Mouse (Mus musculus) heart, embryonic 11.5 days (tissue): ENCODE data around the gene Ythdf1. TPM values are rescaled to one million over a fixed set of nuclear protein-coding genes. Genes with fewer than 3 reads are reported as not detected.

ENCODE experiments used
- ATAC-seq: fragments of 200-750 bp; cut with Nextera tagmentation; replicated peaks from 2 replicates; pipeline ENCODE4 v1.8.0; 2017; ENCODE audit warnings: moderate library complexity; ENCODE audit not compliant: insufficient number of reproducible peaks, low FRiP score, low TSS enrichment
- H3K27ac ChIP-seq: fragments of 300-500 bp; sonication (generic); 2 replicates; pipeline ENCODE4 v1.5.1; 2014; ENCODE audit warnings: mild to moderate bottlenecking, low read depth, low read length
- H3K27me3 ChIP-seq: fragments of 300-500 bp; sonication (generic); 2 replicates; pipeline ENCODE4 v1.6.1; 2014; ENCODE audit warnings: mild to moderate bottlenecking, low read length, mixed read lengths; ENCODE audit not compliant: control insufficient read depth, insufficient read depth
- H3K36me3 ChIP-seq: fragments of 300-500 bp; sonication (generic); 2 replicates; pipeline ENCODE4 v1.6.1; 2014; ENCODE audit warnings: mild to moderate bottlenecking, low read length, moderate library complexity, mixed read lengths; ENCODE audit not compliant: control insufficient read depth, insufficient read depth
- H3K4me1 ChIP-seq: fragments of 300-500 bp; sonication (generic); 2 replicates; pipeline ENCODE4 v1.6.1; 2014; ENCODE audit warnings: low read length; ENCODE audit not compliant: control insufficient read depth, insufficient read depth
- H3K4me2 ChIP-seq: fragments of 300-500 bp; sonication (generic); 2 replicates; pipeline ENCODE4 v1.6.1; 2014; ENCODE audit warnings: mild to moderate bottlenecking, moderate library complexity
- H3K4me3 ChIP-seq: fragments of 300-500 bp; sonication (generic); 2 replicates; pipeline ENCODE4 v1.5.1; 2014; ENCODE audit warnings: low read depth, low read length
- H3K9ac ChIP-seq: fragments of 300-500 bp; sonication (generic); 2 replicates; pipeline ENCODE4 v1.6.1; 2014; ENCODE audit warnings: mild to moderate bottlenecking, low read depth, low read length, moderate library complexity
- H3K9me3 ChIP-seq: fragments of 300-500 bp; sonication (generic); replicated peaks from 2 replicates; pipeline ENCODE4 v1.6.1; 2016; ENCODE audit warnings: low read length; ENCODE audit not compliant: control insufficient read depth
- whole genome bisulfite sequencing: fragments of 180-500 bp; shearing (Covaris S2); extraction: QIAGEN DNeasy Blood & Tissue Kit; methylation state at CpG from one replicate; pipeline ENCODE4 v1.1.7; 2014; ENCODE audit not compliant: insufficient replicate concordance; 5-methylcytosine and 5-hydroxymethylcytosine counted together
- polyA plus RNA-seq: library from polyadenylated mRNA; unstranded; fragments of >200 nt; fragmentation: Nextera tagmentation; extraction: Ambion mirVana; gene quantifications from 2 replicates; pipeline ENCODE4 v1.2.1, GENCODE M21; 2014

Gene Ythdf1
- polyA plus RNA-seq, 1 experiment from 2014 or later = 39.8 TPM

- 13% methylated on average over 9 of the region's 9 CpGs for WGBS
- no peak overlapping the region for H3K4me3 ChIP-seq
Measured at GRCm38 (mm10) chr2:180891835-180892323, 28.9 kb downstream of the Ythdf1 start.

GRCm38 (mm10) chr2:180891075-180891834 lies 29.5 kb downstream of the Ythdf1 start:
- Histone ChIP-seq H3K27ac (no peak overlapping the region), H3K4me2 (0 out of 2 replicates have a peak overlapping the region, but pooled peaks have one; percentile 11), H3K36me3 (no peaks in the 10 kb centered on the region), H3K9me3 (no peaks in the 10 kb centered on the region), H3K9ac (no peak overlapping the region), H3K4me1 (peaks cover 14% of the 10 kb centered on the region), H3K4me3 (no peak overlapping the region), H3K27me3 (peaks cover 93% of the 10 kb centered on the region)
- WGBS = 2% methylated on average over 37 of the region's 37 CpGs
- ATAC-seq = no peak

More at GRCm38 (mm10) chr2:180891835-180892323, 28.9 kb downstream of the Ythdf1 start:
- peaks cover 96% of the 10 kb centered on the region for H3K27me3 ChIP-seq
- H3K9me3 ChIP-seq = no peaks in the 10 kb centered on the region
- no peak overlapping the region for H3K4me2 ChIP-seq
- no peak overlapping the region for H3K27ac ChIP-seq
- H3K4me1 ChIP-seq = peaks cover 14% of the 10 kb centered on the region
- no peak for ATAC-seq
- no peak overlapping the region for H3K9ac ChIP-seq
- H3K36me3 ChIP-seq = no peaks in the 10 kb centered on the region

- H3K9me3 ChIP-seq = no peaks in the 10 kb centered on the region
- 1% methylated on average over 28 of the region's 29 CpGs for WGBS
- peaks cover 14% of the 10 kb centered on the region for H3K4me1 ChIP-seq
- H3K4me3 ChIP-seq = no peak overlapping the region
- no peak for ATAC-seq
- H3K9ac ChIP-seq = no peak overlapping the region
- H3K36me3 ChIP-seq = no peaks in the 10 kb centered on the region
- peaks cover 91% of the 10 kb centered on the region for H3K27me3 ChIP-seq
- no peak overlapping the region for H3K27ac ChIP-seq
- 0 out of 2 replicates have a peak overlapping the region, but pooled peaks have one; percentile 11 for H3K4me2 ChIP-seq
Measured at GRCm38 (mm10) chr2:180890422-180891074, 30.2 kb downstream of the Ythdf1 start.

GRCm38 (mm10) chr2:180889921-180890280 lies 30.8 kb downstream of the Ythdf1 start:
- ATAC-seq = no peak

GRCm38 (mm10) chr2:180889271-180889920 lies 31.4 kb downstream of the Ythdf1 start:
- H3K36me3 ChIP-seq = no peaks in the 10 kb centered on the region
- H3K9me3 ChIP-seq = no peaks in the 10 kb centered on the region
- no peak for ATAC-seq
- H3K27me3 ChIP-seq = peaks cover 89% of the 10 kb centered on the region
- H3K27ac ChIP-seq = no peak overlapping the region
- peaks cover 10% of the 10 kb centered on the region for H3K4me1 ChIP-seq
- H3K4me3 ChIP-seq = no peak overlapping the region
- no peak overlapping the region for H3K4me2 ChIP-seq
- WGBS = 12% methylated on average over 19 of the region's 19 CpGs
- H3K9ac ChIP-seq = no peak overlapping the region

More at GRCm38 (mm10) chr2:180889921-180890280, 30.8 kb downstream of the Ythdf1 start:
- H3K36me3 ChIP-seq = no peaks in the 10 kb centered on the region
- H3K9me3 ChIP-seq = no peaks in the 10 kb centered on the region
- no peak overlapping the region for H3K9ac ChIP-seq
- no peak overlapping the region for H3K4me2 ChIP-seq
- no peak overlapping the region for H3K27ac ChIP-seq
- H3K27me3 ChIP-seq = peaks cover 93% of the 10 kb centered on the region
- 14% methylated on average over 4 of the region's 4 CpGs for WGBS
- peaks cover 14% of the 10 kb centered on the region for H3K4me1 ChIP-seq
- no peak overlapping the region for H3K4me3 ChIP-seq

GRCm38 (mm10) chr2:180885270-180885669 lies 35.5 kb downstream of the Ythdf1 start:
- no peak for ATAC-seq
- no peaks in the 10 kb centered on the region for H3K9me3 ChIP-seq
- WGBS = 49% methylated on average over 5 of the region's 5 CpGs
- peaks cover 47% of the 10 kb centered on the region for H3K27me3 ChIP-seq
- H3K9ac ChIP-seq = no peak overlapping the region
- no peak overlapping the region for H3K4me2 ChIP-seq
- H3K27ac ChIP-seq = no peak overlapping the region
- H3K4me3 ChIP-seq = no peak overlapping the region
- H3K4me1 ChIP-seq = no peaks in the 10 kb centered on the region
- H3K36me3 ChIP-seq = no peaks in the 10 kb centered on the region

- Histone ChIP-seq H3K9ac (no peak overlapping the region), H3K27me3 (peaks cover 12% of the 10 kb centered on the region), H3K4me1 (no peaks in the 10 kb centered on the region), H3K27ac (no peak overlapping the region), H3K36me3 (no peaks in the 10 kb centered on the region), H3K4me2 (no peak overlapping the region), H3K9me3 (no peaks in the 10 kb centered on the region), H3K4me3 (no peak overlapping the region)
- no peak for ATAC-seq
- 51% methylated on average over 9 of the region's 9 CpGs for WGBS
Measured at GRCm38 (mm10) chr2:180881281-180881680, 39.5 kb downstream of the Ythdf1 start.

- WGBS = 37% methylated on average over 7 of the region's 7 CpGs
Measured at GRCm38 (mm10) chr2:180879365-180880067, 41.2 kb downstream of the Ythdf1 start.

More at GRCm38 (mm10) chr2:180879365-180880067, 41.2 kb downstream of the Ythdf1 start:
- H3K36me3 ChIP-seq = no peaks in the 10 kb centered on the region
- H3K4me3 ChIP-seq = no peak overlapping the region
- no peaks in the 10 kb centered on the region for H3K4me1 ChIP-seq
- H3K9me3 ChIP-seq = no peaks in the 10 kb centered on the region
- H3K27ac ChIP-seq = no peak overlapping the region
- ATAC-seq = no peak
- H3K9ac ChIP-seq = no peak overlapping the region
- H3K27me3 ChIP-seq = no peaks in the 10 kb centered on the region; the same call in 1 of the 2 replicates
- no peak overlapping the region for H3K4me2 ChIP-seq
